Mouse (Mus musculus): ENCODE results near the gene Suco.

DNA sequence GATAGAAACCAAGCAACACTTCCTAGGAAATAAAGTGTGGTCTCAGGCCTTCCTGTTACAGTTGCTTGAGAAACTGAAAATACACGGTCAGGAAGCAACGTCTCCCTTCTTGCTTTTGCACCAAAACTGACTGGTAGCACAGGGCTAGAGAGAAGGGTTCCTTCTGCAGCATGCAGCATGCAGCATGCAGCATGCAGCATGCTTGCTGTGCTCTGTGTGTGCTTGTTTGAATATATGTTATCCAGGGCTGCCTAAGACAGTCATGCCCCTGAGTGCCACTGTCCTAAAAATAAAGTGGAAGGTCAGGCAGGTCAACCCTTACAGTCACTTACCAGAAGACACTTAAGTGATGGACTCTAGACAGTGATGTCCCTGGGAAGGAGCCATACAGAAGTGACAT is 17.6 kb upstream of the Suco start:
- TF ChIP-seq POLR2A (IDR thresholded peaks at IDR 0.05; ENCODE audit: insufficient read depth, low read length) = no peak
- no peak for TF ChIP-seq EP300 (IDR thresholded peaks at IDR 0.05; ENCODE audit: insufficient read depth, low read depth, low read length)
- no peak for TF ChIP-seq CTCF (IDR thresholded peaks at IDR 0.05; ENCODE audit: low read depth, low read length)
